25 mouse cellular contexts compared by ENCODE assay signal in genomic region chr13:20733046-20733445, GRCm38 (mm10).
"Had no signal": no experiment of that assay in that cellular context is flagged by ENCODE, and none has a peak within 500 bp of the region (broad histone marks: within the 10 kb centered on the region; RNA-seq: fewer than 3 reads in every experiment).

No protein-coding gene starts in this region.

- H3K36me3 ChIP-seq: forebrain, embryonic 15.5 days; heart, embryonic 13.5 days; heart, embryonic 15.5 days; hindbrain, embryonic 13.5 days; hindbrain, embryonic 15.5 days; limb, embryonic 10.5 days; limb, embryonic 12.5 days; liver, embryonic 13.5 days; liver, embryonic 15.5 days had no signal

- H3K4me2 ChIP-seq: forebrain, embryonic 15.5 days; heart, embryonic 11.5 days; heart, embryonic 13.5 days; heart, embryonic 15.5 days; hindbrain, embryonic 13.5 days; hindbrain, embryonic 15.5 days; limb, embryonic 12.5 days; liver, embryonic 13.5 days; liver, embryonic 15.5 days had no signal

- H3K9me3 ChIP-seq: forebrain, embryonic 15.5 days; heart, embryonic 15.5 days; hindbrain, embryonic 15.5 days; limb, embryonic 10.5 days; limb, embryonic 12.5 days; liver, embryonic 13.5 days; liver, embryonic 15.5 days had no signal

- H3K4me1 ChIP-seq: forebrain, embryonic 15.5 days; heart, embryonic 15.5 days; limb, embryonic 10.5 days; limb, embryonic 12.5 days; liver, embryonic 13.5 days; liver, embryonic 15.5 days had no signal

- H3K27me3 ChIP-seq: forebrain, embryonic 15.5 days; heart, embryonic 13.5 days; heart, embryonic 15.5 days; hindbrain, embryonic 13.5 days; hindbrain, embryonic 15.5 days; limb, embryonic 12.5 days; liver, embryonic 13.5 days; liver, embryonic 15.5 days had no signal

- H3K9ac ChIP-seq: forebrain, embryonic 15.5 days; forebrain, postnatal 0 days; heart, embryonic 13.5 days; heart, embryonic 15.5 days; hindbrain, embryonic 13.5 days; hindbrain, embryonic 15.5 days; limb, embryonic 12.5 days; liver, embryonic 13.5 days; liver, embryonic 15.5 days; liver, postnatal 0 days had no signal

- H3K27ac ChIP-seq: forebrain, embryonic 15.5 days; heart, adult 2 months; heart, embryonic 13.5 days; heart, embryonic 15.5 days; hindbrain, embryonic 13.5 days; hindbrain, embryonic 15.5 days; hindbrain, postnatal 0 days; kidney, postnatal 0 days; layer of hippocampus, adult 2 months; left cerebral cortex, adult 2 months; limb, embryonic 10.5 days; limb, embryonic 12.5 days; liver, embryonic 13.5 days; liver, embryonic 15.5 days had no signal

- ATAC-seq: forebrain, embryonic 15.5 days; forebrain, postnatal 0 days; hindbrain, postnatal 0 days; liver, postnatal 0 days had no signal

- H3K4me3 ChIP-seq: forebrain, embryonic 15.5 days; heart, adult 2 months; heart, embryonic 13.5 days; heart, embryonic 15.5 days; hindbrain, embryonic 13.5 days; hindbrain, embryonic 15.5 days; layer of hippocampus, adult 2 months; left cerebral cortex, adult 2 months; limb, embryonic 10.5 days; limb, embryonic 12.5 days; liver, embryonic 13.5 days; liver, embryonic 15.5 days had no signal

- DNase-seq: forebrain, postnatal 0 days; gastrocnemius, postnatal 14 days; gastrocnemius, postnatal 36 days; heart, adult 11 months; heart, adult 2 months; heart, postnatal 14 days; heart, postnatal 36 days; kidney, postnatal 25 days; kidney, postnatal 4 days; liver; liver, embryonic 13.5 days; liver, postnatal 0 days had no signal
